Mouse (Mus musculus) CH12.LX (cell line): Measurements from ENCODE around the gene Tmem164.

Experiments
- CTCF ChIP-seq, 2 experiments: IDR thresholded peaks in 1 of 2; conservative IDR thresholded peaks in 1 of 2; 2 replicates each; pipeline ENCODE4 v1.5.1; 2011 to 2012; ENCODE audit warnings: low read depth in 2 of 2, low read length in 2 of 2, improper control_type of control experiment in 1 of 2, inconsistent platforms in 1 of 2, mild to moderate bottlenecking in 1 of 2, moderate library complexity in 1 of 2
- EP300 ChIP-seq: IDR thresholded peaks from 2 replicates; pipeline ENCODE4 v1.6.1; 2011; ENCODE audit warnings: low read length, improper control_type of control experiment
- POLR2A ChIP-seq: IDR thresholded peaks from 2 replicates; pipeline ENCODE4 v1.6.1; 2011; ENCODE audit warnings: low read depth, mild to moderate bottlenecking, improper control_type of control experiment, low read length
- POLR2AphosphoS2 ChIP-seq: IDR thresholded peaks from 2 replicates; pipeline ENCODE4 v1.6.1; 2011; ENCODE audit warnings: low read depth, low read length, improper control_type of control experiment
- UBTF ChIP-seq: IDR thresholded peaks from 2 replicates; pipeline ENCODE4 v1.6.1; 2012; ENCODE audit warnings: low read depth, mild to moderate bottlenecking, inconsistent platforms, low read length, improper control_type of control experiment, moderate library complexity
- ZKSCAN1 ChIP-seq: IDR thresholded peaks from 2 replicates; pipeline ENCODE4 v1.6.1; 2012; ENCODE audit warnings: low read depth, inconsistent platforms, low read length, improper control_type of control experiment, borderline replicate concordance

DNA sequence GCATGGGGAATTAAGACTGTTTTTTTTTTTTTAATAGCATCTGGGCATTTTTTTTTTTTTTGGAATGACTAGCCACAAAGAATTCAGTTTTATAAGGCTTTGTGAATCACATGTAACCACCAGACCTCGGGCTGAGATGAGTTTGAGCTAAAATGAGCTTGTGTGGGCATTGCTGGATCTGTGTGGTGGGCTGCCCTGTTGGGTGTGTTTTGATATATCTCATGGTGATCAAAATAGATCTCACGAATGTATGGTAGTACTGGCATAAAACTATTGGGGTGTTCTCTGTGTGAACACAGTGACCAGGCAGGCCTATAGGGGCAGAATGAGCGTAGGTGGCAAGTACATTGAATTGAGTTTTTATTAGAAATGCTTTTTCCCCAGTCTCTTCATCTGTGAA, 67.4 kb downstream of the Tmem164 start:
- TF ChIP-seq POLR2AphosphoS2 (no peak), CTCF (conservative IDR thresholded peaks at IDR 0.05 in 1 of 2, IDR thresholded peaks at IDR 0.05 in 1 of 2; ENCODE audit: low read depth in 2 of 2, low read length in 2 of 2) (no peak), EP300 (no peak), UBTF (no peak), ZKSCAN1 (no peak), POLR2A (no peak)
